Mouse (Mus musculus) CD4-positive, CD25-positive, alpha-beta regulatory T cell, adult 4 months (primary cell): ENCODE results near the gene Amer2. TPM values are rescaled to one million over a fixed set of nuclear protein-coding genes. Genes with fewer than 3 reads are reported as not detected.

Source experiments
- ATAC-seq: one replicate; pipeline ENCODE4 v1.8.0; 2017
- polyA plus RNA-seq, 2 experiments: library from polyadenylated mRNA; unstranded; fragments of 100-300 nt; shearing (Covaris generic); gene quantifications; one replicate each; pipeline ENCODE4 v1.2.1; 2017

The Amer2 gene
- polyA plus RNA-seq, 2 experiments from 2014 or later = not detected

DNA sequence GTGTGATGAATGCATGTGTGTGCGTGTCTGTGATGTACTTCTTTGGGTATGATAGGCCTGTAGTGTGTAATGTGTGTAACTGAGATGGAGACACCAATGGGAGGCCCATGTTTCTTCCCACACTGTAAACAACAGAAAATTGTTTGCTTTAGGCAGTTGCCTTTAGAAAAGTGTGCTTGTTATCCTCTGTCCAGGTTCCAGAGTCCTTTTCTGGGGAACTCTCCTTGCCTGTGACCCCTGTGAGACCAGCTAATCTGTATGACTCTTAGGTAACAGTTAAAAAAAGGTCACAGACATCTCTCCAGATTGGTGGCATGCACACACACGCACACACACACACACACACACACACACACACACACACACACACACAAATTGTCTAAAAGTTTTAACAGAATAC is 15.3 kb downstream of the Amer2 start:
- ATAC-seq = no peak

DNA sequence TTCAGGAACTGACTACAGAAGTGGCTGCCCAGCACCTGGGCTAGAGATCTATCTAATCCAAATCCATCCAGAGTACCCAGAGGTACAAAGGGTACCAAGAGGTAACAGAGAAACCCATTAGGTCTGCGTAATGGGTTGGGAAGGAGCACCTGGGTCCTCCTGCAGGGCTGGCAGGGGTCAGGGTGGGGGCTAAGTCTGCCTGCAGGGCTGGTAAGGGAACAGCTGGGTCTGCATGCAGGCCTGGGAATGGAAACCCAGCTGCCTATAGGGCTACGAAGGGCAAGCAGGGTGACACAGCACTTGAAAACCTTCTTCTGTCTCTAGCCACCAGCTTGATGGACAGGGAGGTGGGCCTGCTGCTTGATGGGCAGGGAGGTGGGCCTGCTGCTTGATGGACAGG is 19.1 kb downstream of the Amer2 start:
- ATAC-seq = no peak

DNA sequence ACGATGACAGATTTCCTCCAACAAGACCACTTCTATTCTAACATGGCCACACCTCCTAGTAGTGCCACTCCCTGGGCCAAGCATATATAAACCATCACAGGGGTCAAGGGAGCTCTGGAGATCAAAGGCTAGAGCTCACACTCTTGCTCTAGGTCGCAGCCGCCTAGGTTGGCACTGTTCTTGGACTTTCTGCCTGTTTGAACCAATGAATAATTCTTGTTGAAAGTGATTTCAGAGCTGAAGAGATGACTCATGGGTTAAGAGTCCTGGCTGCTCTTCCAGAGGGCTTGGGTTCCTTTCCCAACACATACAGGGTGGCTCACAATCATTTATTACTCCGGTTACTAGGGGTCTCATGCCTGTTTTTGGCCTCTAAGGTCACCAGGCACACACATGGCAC is 24.3 kb downstream of the Amer2 start:
- ATAC-seq = no peak

DNA sequence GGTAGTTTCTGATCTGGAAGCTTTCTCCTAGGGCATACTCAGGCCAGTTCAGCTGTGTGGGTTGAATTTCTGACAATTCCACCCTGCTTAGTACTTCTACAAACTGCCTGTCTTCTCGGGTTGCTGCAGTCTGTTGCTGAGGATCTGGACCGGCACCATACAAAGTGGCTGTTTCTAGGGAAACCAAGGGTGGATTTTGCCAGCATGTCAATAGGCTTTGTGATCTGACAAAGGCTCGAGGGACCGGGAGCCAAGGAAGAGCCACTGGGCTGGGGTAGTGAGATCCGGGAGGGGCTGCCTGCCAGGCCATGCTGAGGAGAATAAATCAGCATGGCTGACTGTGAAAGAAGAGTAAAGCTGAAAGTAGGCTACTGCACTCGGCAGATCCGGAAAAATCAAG is 25.8 kb downstream of the Amer2 start:
- no peak for ATAC-seq

DNA sequence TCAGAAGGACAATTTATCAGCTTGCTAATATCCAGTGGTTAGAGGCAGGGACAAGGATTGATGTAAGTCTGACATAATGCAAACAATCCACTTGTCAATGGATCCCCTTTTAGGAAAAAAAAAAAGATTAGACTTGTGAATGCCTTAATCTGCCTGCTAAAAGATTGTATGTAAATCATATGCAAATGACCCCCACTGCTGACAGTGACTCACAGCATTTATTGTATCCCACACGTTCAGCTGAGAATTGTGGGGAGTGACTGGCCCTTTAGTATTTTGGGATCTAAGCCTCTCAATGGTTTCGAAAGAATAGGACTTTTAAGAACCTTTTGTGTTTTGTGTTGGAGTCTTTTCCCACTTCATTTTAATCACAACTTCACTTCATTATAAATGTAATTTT is 30.2 kb downstream of the Amer2 start:
- no peak for ATAC-seq

DNA sequence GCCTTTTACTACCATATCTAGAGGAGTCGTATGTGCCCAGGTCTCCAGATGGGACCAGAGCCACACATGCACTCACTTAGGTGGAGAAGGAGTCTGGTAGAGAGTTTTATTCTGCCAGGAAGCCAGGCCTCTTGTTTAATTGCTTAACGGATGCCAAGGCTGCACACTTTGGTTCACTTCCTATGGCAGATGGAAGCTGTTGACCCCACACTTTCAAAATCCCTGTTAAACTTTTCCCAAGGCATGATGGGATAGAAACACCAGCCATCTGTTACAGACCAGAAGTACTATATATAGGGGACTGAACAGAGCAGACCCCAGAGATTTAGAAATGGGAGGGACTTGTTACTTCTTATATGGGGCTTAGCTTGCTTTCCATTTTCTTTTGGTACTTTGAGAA is 32.8 kb downstream of the Amer2 start:
- no peak for ATAC-seq

DNA sequence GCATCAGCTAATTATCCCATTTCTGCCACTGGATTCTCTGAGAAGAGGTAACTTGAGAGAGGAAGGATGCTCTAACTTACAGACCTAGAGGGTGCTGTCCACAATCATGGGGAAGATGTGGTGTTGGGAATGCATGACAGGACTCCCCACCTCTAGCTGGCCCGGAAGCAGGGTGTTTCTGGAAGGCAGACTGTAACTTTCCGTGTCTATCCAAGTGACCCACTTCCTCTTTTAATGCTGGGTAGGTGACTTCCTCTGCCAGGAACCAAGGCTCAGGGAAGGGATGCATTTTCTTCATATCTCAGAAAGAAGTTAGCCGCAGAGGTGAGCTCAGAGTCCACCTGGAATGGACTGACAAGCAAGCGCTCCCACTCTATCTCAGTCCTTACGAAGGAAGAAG is 33.5 kb downstream of the Amer2 start:
- no peak for ATAC-seq

DNA sequence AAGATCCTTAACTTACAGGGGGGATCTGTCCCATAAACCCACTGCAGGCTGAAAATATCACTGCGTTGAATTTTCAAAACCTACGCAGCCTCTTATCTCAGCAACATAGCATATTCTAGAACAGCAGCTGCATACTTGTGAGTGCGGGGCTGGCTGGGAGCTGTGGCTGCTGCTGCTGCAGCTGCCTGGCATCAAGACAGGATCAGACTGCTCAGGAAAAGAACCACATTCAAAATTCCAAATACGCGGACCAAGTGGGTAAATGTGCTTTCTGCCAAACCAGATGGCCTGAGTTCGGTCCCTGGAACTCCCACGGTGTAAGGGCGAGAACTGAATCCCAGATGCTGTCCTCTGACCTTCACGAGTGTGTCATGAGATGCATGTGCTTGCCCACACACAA is 34.3 kb downstream of the Amer2 start:
- ATAC-seq = no peak

DNA sequence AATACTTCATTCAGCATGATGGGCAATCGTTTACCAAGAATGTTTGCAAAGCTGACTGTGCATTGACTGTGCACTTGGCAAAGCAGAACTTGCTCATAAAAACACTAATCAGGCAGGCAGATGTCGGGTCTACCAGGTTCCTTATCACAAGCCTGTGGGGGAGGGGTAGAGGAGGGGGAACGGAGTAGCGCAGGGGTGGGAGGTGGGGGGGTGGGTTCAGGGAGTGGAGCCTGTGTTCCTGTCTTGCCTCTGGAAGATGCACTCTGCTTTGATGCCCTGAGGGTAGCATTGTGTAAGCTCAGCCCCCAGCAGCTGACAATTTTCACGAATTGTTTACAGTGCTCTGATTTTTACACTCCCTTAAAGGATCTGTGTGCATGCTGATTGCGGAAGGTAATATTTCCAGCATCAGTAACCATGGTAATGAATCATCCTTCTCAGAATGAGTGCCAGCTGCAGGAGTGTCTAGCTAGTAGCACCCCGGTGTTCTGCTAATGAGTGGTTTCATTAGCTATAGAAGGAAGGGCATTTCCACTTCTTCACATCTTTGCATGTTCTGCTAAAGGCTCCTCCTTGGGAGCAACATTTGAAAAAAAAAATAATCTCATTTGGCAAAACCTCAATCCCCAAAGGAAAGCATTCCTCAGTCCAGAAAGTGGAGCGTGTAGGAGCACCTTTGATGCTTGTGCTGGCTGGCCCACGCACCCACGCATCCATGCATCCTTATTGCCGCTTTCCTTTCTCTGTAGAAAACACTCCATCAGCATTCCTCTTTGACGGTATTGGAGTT is 36.8 kb downstream of the Amer2 start:
- no peak for ATAC-seq

DNA sequence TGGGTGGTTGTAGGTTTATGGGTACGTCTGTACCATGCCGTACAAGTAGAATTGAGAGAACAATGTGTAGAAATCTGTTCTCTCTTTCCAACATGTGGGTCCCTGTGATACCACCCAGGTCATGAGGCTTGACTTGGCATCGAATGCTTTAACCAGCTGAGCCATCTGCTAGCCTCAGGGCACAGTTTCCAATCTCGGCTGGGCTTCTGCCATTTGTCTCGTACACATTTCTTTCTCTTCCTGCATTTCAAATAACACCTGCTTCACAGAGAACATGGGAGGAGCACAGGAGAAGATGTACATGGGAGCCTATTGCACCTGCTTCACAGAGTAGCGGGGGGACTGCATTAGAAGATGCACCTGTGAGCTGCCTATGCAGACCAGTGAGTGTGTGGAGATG is 38.2 kb downstream of the Amer2 start:
- ATAC-seq = no peak

DNA sequence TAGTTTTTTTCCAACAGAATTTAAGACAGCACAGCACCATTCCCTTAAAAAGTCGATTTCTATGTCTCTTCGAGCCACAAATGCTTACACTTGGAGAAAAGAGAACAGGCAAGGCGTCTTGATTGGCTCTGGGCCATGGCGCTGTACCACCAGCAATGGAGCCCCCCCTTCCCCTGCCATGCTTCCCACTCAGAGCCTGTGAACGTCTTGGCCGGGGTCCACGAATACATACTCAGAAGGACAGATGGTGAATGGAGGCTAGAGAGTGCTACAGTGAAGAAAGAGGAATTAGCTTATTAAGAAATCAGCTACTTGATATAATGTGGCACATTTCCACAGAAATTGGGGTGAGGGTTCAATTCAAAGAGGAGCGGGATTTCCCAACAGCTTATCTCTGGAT is 41.6 kb downstream of the Amer2 start:
- no peak for ATAC-seq

DNA sequence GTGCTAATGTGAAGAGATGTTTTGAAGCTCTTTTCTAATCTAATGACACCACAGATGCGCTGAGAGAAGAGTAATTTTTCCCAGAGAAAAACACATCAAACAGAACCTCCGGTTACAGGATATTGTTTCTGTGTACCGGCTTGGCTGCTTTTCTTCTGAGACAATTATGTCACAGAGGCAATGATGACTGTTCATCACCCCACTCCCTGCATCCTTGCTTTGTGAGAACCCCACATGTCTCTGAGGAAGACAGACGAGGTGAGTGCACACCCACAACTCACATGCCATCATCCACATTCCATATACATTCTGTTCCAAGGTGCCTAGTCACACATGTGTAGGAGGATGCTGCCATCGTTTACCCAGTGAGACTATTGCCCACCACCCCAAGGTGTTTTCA is 44.9 kb downstream of the Amer2 start:
- ATAC-seq = no peak

DNA sequence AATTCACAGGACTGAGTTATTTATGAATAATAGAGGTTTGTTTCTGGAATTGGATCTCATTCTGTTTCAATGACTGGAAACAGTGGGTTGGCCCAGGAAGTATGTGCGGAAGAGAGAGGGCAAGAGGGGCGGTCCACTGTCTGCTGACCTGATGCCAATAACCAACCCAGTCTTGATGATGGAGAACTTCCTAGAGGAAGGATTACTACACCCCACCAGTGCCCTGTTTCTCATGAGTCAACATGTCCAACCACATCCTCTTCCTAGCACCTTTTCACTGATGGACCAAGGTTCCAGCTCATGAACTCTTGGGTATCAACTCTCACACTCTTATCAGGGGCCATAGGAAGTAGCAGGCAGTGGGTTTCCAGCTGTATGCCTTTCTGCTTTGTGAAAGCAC is 49.9 kb downstream of the Amer2 start:
- ATAC-seq = no peak

DNA sequence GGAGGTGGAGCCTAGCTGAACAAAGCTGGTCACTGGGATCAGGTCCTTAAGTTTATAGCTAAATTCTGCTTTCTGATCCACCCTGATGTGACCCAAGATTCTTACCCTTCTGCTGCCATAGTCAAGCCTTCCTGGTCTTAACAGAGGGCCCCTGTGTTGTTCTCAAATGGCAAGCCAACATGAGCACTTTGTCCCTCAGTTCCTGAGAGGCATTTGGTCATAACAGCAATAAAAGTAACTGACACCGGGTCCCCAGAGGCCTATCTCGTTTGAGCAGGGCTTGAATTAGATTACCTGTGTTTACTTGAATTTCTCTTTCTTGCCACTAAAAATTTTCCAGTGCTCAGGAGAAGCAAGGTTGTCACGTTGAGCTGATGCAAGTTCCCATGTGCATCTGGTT is 51.1 kb downstream of the Amer2 start:
- ATAC-seq = no peak

DNA sequence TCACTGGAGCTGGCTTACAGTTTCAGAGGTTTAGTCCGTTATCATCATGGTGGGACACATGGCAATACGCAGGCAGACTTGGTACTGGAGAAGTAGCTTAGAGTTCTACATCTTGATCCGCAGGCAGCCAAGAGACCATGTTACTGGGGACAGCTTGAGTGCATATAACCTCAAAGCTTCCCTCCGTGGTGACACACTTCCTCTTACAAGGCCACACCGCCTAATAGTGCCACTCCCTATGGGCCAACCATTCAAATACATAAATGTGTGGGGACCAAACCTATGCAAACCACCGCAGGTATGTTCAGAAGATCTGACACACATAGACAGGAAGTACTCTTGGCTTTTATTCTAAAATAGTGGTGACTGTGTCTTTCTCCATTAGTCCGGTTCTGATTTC is 52.5 kb downstream of the Amer2 start:
- no peak for ATAC-seq

DNA sequence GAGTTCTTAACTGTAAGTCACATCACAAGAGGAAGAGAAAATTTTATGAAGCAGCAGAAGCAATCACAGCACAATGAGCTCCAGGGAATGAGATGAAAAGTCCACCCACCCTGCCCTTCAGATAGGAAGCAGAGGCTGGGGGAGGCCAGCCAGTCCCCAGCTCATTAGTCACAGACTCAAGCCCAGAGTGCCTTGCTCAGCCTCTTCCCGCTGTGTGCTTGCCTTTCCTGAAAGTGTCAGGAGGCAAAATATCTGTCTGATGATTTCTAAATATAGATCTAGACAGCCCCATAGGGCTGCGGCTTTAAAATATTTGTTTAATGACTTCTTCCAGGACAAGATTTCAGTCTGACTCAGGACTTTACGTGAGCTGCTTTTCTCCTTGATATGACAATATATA is 54.8 kb downstream of the Amer2 start:
- no peak for ATAC-seq

DNA sequence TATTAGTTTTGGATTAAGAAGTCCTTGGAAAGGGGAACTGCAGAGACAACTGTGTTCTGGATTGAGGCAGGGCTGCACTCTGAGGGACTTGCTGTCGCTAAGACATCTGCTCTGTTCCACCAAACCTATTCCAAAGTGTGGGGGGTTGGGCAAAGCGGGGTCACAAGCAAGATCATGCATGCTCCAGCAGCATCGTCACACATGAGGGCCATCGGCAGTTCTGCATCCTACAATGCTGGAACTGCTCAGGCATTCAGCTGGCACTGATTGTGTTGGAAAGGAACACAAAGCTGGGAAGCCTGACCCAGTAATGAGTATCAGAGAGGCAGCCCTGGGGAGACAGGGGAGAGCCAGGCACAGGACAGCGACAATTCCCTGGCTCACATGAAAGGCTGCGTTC is 56.5 kb downstream of the Amer2 start:
- no peak for ATAC-seq

DNA sequence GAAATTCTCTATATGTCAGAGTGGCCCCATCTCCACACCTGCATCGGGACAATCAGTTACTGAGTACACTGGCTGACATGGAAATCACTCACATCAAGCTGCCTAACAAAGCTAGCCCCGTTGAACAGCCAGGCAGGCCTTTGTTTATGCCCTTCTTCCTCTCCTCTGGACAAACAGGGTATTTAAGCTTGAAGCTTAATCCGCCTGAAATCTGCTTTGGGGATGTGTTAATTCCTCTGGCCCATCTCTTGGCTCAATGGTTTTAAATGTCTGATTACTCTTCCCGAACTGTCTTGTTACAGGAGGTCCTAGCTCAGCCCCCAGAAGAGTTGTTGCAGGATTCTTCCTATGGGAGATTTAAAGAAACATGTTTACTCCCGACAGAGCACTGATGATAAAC is 58.5 kb downstream of the Amer2 start:
- no peak for ATAC-seq

DNA sequence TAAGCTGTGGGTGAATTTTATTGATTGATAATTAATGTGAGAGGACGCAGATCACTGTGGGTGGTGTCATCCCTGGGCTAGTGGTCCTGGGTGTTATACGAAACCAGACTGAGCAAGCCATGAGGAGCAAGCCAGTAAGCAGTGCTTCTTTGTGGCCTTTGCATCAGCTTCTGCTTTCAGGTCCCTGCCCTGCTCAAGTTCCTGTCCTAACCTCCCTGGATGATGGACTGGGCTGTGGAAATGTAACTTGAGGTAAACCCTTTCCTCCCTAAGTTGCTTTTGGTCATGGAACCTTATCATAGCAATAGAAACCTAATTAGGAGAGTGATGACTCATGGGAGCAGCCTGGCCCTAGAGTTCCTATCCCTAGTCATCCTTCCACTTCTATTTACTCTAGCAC is 59.1 kb downstream of the Amer2 start:
- no peak for ATAC-seq

DNA sequence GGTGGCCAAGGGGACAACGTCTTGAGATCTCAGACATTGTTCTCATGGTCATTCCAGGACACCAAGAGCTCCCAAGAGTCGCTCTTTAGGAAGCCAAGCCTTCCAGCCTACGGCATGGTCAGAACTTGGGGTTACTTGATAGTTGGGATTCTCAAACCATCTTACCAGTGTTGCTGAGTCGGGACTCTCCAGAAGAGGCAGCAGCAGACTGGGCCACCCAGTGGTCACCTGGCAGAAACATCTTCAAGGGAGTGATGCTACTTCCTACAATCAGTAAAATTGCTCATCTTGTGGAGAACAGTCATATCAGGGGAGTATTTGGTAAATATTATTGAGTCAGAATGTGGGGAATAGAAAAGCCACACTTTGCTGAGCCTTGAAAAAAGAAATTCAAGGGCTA is 62.5 kb downstream of the Amer2 start:
- ATAC-seq = no peak

DNA sequence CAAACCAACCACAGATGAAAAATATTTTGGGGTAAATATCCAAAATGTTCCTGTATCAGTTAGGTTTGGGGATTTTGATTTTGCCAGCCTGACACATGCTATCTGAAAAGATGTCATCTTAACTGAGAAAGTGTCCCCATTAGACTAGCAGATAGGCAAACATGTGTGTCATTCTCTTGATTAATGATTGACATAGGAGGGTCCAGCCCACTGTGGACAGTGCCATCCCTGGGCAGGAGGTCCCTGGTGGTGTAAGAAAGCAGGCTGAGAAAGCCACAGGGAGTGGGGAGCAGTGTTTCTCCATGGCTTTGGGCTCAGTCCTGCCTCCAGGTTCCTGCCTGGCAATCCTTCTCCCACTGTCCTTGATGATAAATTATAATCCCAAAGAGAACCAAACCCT is 63.3 kb downstream of the Amer2 start:
- no peak for ATAC-seq
